Mouse (Mus musculus): ENCODE data around the gene Rev1. TPM values are rescaled to one million over a fixed set of nuclear protein-coding genes. Genes with fewer than 3 reads are reported as not detected.
"Not testable (repeated sequence)": the region's sequence is repeated elsewhere in the genome, so short reads cannot be mapped to it uniquely, and the experiment has no call there.

Rev1 gene
- total and polyA plus RNA-seq, 2 experiments, result 6.9 to 20.1 TPM

- Histone ChIP-seq H3K79me2 (ENCODE audit: control insufficient read depth, insufficient read depth, low read length) (peaks cover 17% of the 10 kb centered on the region), H3K4me3 (ENCODE audit: insufficient read depth, low read depth, low read length) (no peak overlapping the region), H3K36me3 (ENCODE audit: control insufficient read depth, insufficient read depth, low read length) (peaks cover 10% of the 10 kb centered on the region), H3K27ac (replicated peaks; ENCODE audit: insufficient read depth, low read depth, low read length) (no peak overlapping the region), H3K27me3 (ENCODE audit: control insufficient read depth, insufficient read depth, low read length) (no peaks in the 10 kb centered on the region), H3K9ac (ENCODE audit: low read depth, low read length) (no peak overlapping the region), H3K4me1 (ENCODE audit: control insufficient read depth, insufficient read depth, low read length) (peaks cover 3% of the 10 kb centered on the region)
- TF ChIP-seq POLR2A (IDR thresholded peaks at IDR 0.05; ENCODE audit: extremely low read depth, insufficient read depth, low read length), result no peak
- TF ChIP-seq CTCF (IDR thresholded peaks at IDR 0.05; ENCODE audit: low read depth, low read length), result no peak
- 37% methylated on average over 7 of the region's 7 CpGs for WGBS
- DNase-seq (ENCODE audit: extremely low read depth, low read depth, low spot score), result peak; percentile 84
These were observed 19.8 kb downstream of the Rev1 start for GRCm38 (mm10) chr1:38109786-38110185.

DNA sequence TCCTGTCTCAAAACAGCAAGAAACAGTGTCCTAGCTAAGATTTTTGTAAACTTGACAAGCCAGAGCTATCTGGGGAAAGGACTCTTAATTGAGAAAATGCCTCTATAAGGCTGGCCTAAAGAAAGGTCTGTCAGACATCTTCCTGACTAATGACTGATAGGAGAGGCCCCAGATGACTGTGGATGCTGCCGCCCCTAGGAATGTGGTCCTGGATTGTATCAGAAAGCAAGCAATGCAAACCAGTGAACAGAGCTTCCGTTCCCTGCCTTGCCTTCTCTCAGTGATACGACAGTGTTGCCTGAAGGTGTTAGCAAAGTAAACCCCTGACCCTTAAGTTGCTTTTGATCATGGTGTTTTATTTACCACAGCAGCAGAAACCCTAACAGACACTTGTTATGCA lies 25.8 kb downstream of the Rev1 start:
- DNase-seq (ENCODE audit: extremely low read depth, low read depth, low spot score), result no peak
- no peak overlapping the region for H3K4me3 ChIP-seq (ENCODE audit: insufficient read depth, low read depth, low read length)
- no peaks in the 10 kb centered on the region for H3K27me3 ChIP-seq (ENCODE audit: control insufficient read depth, insufficient read depth, low read length)
- WGBS, result 84% methylated on average over 3 of the region's 3 CpGs
- peaks cover 11% of the 10 kb centered on the region for H3K79me2 ChIP-seq (ENCODE audit: control insufficient read depth, insufficient read depth, low read length)
- peaks cover 17% of the 10 kb centered on the region for H3K36me3 ChIP-seq (ENCODE audit: control insufficient read depth, insufficient read depth, low read length)
- no peak overlapping the region for H3K9ac ChIP-seq (ENCODE audit: low read depth, low read length)
- no peaks in the 10 kb centered on the region for H3K4me1 ChIP-seq (ENCODE audit: control insufficient read depth, insufficient read depth, low read length)
- H3K27ac ChIP-seq (replicated peaks; ENCODE audit: insufficient read depth, low read depth, low read length), result no peak overlapping the region
- TF ChIP-seq POLR2A (IDR thresholded peaks at IDR 0.05; ENCODE audit: extremely low read depth, insufficient read depth, low read length), result no peak
- no peak for TF ChIP-seq CTCF (IDR thresholded peaks at IDR 0.05; ENCODE audit: low read depth, low read length)

DNA sequence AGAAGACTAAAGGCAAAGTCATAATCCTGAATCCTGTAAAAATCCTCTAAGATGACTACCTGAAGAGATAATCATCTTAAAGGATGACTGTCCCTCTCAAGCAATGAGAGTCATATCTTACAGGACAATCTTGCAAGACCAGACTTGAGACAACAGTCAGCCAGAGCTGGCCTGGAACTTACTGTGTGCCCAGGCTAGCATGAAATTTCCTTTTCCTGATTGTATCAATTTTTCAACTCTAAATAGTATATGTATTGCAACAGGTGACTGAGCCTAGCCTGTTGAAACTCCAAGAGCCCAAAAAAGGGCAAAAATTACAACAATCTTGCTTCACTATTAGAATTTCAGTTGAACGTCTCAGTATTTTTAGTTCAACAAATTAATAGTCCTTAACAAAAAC lies 26.4 kb downstream of the Rev1 start:
- Histone ChIP-seq H3K4me1 (ENCODE audit: control insufficient read depth, insufficient read depth, low read length) (no peaks in the 10 kb centered on the region), H3K27me3 (ENCODE audit: control insufficient read depth, insufficient read depth, low read length) (no peaks in the 10 kb centered on the region), H3K4me3 (ENCODE audit: insufficient read depth, low read depth, low read length) (no peak overlapping the region), H3K27ac (replicated peaks; ENCODE audit: insufficient read depth, low read depth, low read length) (no peak overlapping the region), H3K36me3 (ENCODE audit: control insufficient read depth, insufficient read depth, low read length) (peaks cover 20% of the 10 kb centered on the region), H3K9ac (ENCODE audit: low read depth, low read length) (no peak overlapping the region), H3K79me2 (ENCODE audit: control insufficient read depth, insufficient read depth, low read length) (peaks cover 8% of the 10 kb centered on the region)
- DNase-seq (ENCODE audit: extremely low read depth, low read depth, low spot score), result no peak
- no peak for TF ChIP-seq CTCF (IDR thresholded peaks at IDR 0.05; ENCODE audit: low read depth, low read length)
- no peak for TF ChIP-seq POLR2A (IDR thresholded peaks at IDR 0.05; ENCODE audit: extremely low read depth, insufficient read depth, low read length)
- 73% methylated on average over 1 of the region's 1 CpGs for WGBS

- Histone ChIP-seq H3K36me3 (ENCODE audit: control insufficient read depth, insufficient read depth, low read length) (peaks cover 33% of the 10 kb centered on the region), H3K4me1 (ENCODE audit: control insufficient read depth, insufficient read depth, low read length) (no peaks in the 10 kb centered on the region), H3K27me3 (ENCODE audit: control insufficient read depth, insufficient read depth, low read length) (no peaks in the 10 kb centered on the region), H3K27ac (replicated peaks; ENCODE audit: insufficient read depth, low read depth, low read length) (no peak overlapping the region), H3K4me3 (ENCODE audit: insufficient read depth, low read depth, low read length) (no peak overlapping the region), H3K79me2 (ENCODE audit: control insufficient read depth, insufficient read depth, low read length) (no peaks in the 10 kb centered on the region), H3K9ac (ENCODE audit: low read depth, low read length) (no peak overlapping the region)
- no peak for TF ChIP-seq POLR2A (IDR thresholded peaks at IDR 0.05; ENCODE audit: extremely low read depth, insufficient read depth, low read length)
- TF ChIP-seq CTCF (IDR thresholded peaks at IDR 0.05; ENCODE audit: low read depth, low read length), result no peak
- WGBS, result 60% methylated on average over 8 of the region's 8 CpGs
- no peak for DNase-seq (ENCODE audit: extremely low read depth, low read depth, low spot score)
These were observed 48.3 kb downstream of the Rev1 start for GRCm38 (mm10) chr1:38081316-38081715.

DNA sequence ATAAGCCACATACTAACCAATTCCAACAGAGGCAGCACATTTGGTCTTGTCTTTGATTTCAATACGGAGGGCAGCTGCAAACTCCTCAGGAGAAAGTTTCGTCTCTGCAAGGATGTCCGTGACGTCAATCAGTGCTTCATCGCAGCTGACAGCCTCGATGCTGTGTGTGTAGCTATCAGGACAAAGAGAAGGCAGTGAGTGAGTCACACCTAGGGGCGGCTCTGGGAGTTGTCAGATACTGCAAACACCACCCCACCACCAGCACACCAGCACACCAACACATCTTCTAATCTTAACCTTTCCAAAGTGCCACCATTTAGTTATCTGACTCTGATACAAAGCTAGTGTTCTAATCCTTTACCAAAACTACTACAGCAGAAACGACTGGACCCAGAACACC lies 58.3 kb downstream of the Rev1 start:
- no peaks in the 10 kb centered on the region for H3K27me3 ChIP-seq (ENCODE audit: control insufficient read depth, insufficient read depth, low read length)
- H3K4me1 ChIP-seq (ENCODE audit: control insufficient read depth, insufficient read depth, low read length), result no peaks in the 10 kb centered on the region
- H3K79me2 ChIP-seq (ENCODE audit: control insufficient read depth, insufficient read depth, low read length), result no peaks in the 10 kb centered on the region
- DNase-seq (ENCODE audit: extremely low read depth, low read depth, low spot score), result no peak
- 90% methylated on average over 8 of the region's 8 CpGs for WGBS
- H3K36me3 ChIP-seq (ENCODE audit: control insufficient read depth, insufficient read depth, low read length), result peaks cover 52% of the 10 kb centered on the region
- no peak overlapping the region for H3K4me3 ChIP-seq (ENCODE audit: insufficient read depth, low read depth, low read length)
- no peak for TF ChIP-seq CTCF (IDR thresholded peaks at IDR 0.05; ENCODE audit: low read depth, low read length)
- TF ChIP-seq POLR2A (IDR thresholded peaks at IDR 0.05; ENCODE audit: extremely low read depth, insufficient read depth, low read length), result no peak
- H3K27ac ChIP-seq (replicated peaks; ENCODE audit: insufficient read depth, low read depth, low read length), result no peak overlapping the region
- H3K9ac ChIP-seq (ENCODE audit: low read depth, low read length), result no peak overlapping the region

GRCm38 (mm10) chr1:38067276-38067675 lies 62.3 kb downstream of the Rev1 start:
- Histone ChIP-seq H3K4me3 (ENCODE audit: insufficient read depth, low read depth, low read length) (no peak overlapping the region), H3K27ac (replicated peaks; ENCODE audit: insufficient read depth, low read depth, low read length) (no peak overlapping the region), H3K36me3 (ENCODE audit: control insufficient read depth, insufficient read depth, low read length) (peaks cover 55% of the 10 kb centered on the region), H3K27me3 (ENCODE audit: control insufficient read depth, insufficient read depth, low read length) (no peaks in the 10 kb centered on the region), H3K79me2 (ENCODE audit: control insufficient read depth, insufficient read depth, low read length) (no peaks in the 10 kb centered on the region), H3K4me1 (ENCODE audit: control insufficient read depth, insufficient read depth, low read length) (no peaks in the 10 kb centered on the region), H3K9ac (ENCODE audit: low read depth, low read length) (no peak overlapping the region)
- TF ChIP-seq CTCF (IDR thresholded peaks at IDR 0.05; ENCODE audit: low read depth, low read length) (no peak), POLR2A (IDR thresholded peaks at IDR 0.05; ENCODE audit: extremely low read depth, insufficient read depth, low read length) (no peak)
- DNase-seq (ENCODE audit: extremely low read depth, low read depth, low spot score), result no peak
- WGBS, result 96% methylated on average over 10 of the region's 10 CpGs

- peaks cover 44% of the 10 kb centered on the region for H3K36me3 ChIP-seq (ENCODE audit: control insufficient read depth, insufficient read depth, low read length)
- H3K4me1 ChIP-seq (ENCODE audit: control insufficient read depth, insufficient read depth, low read length); H3K27me3 ChIP-seq (ENCODE audit: control insufficient read depth, insufficient read depth, low read length); H3K79me2 ChIP-seq (ENCODE audit: control insufficient read depth, insufficient read depth, low read length); H3K4me3 ChIP-seq (ENCODE audit: insufficient read depth, low read depth, low read length); H3K9ac ChIP-seq (ENCODE audit: low read depth, low read length); H3K27ac ChIP-seq (replicated peaks; ENCODE audit: insufficient read depth, low read depth, low read length); DNase-seq (ENCODE audit: extremely low read depth, low read depth, low spot score): not testable (repeated sequence)
- WGBS, result 90% methylated on average over 2 of the region's 2 CpGs
These were observed 67.4 kb downstream of the Rev1 start for GRCm38 (mm10) chr1:38062156-38062555.
